Mouse (Mus musculus) spleen, adult 2 months (tissue): Measurements from ENCODE around the gene Ccser2.

Experiments
- CTCF ChIP-seq: fragments of 200-500 bp; IDR thresholded peaks from 2 replicates; pipeline ENCODE4 v1.5.1; 2011; ENCODE audit warnings: mild to moderate bottlenecking, inconsistent platforms; ENCODE audit not compliant: insufficient read depth, insufficient read length, insufficient replicate concordance; ENCODE audit errors: extremely low read depth
- POLR2A ChIP-seq: fragments of 200-500 bp; IDR thresholded peaks from 2 replicates; pipeline ENCODE4 v1.6.1; 2011; ENCODE audit warnings: low read depth, low read length, inconsistent platforms

DNA sequence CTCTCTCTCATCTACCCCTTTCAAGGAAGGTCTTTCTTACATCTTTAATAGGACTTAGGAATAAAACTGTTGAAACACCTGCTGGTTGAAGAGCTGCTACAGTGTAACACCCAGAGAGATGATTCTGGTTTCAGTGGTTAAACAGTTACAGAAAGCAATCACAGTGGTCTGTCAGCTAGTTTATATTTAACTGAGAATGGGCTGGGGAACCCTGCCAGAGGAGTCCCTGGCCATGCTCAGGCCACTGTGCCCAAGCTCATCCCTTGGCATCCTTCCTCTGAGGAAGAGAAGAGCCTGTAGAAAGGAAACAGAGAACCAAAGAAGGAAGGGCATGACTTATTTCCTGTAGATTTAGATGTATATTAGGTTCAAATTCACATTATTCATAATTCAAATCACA, 21.2 kb upstream of the Ccser2 start:
- TF ChIP-seq CTCF (no peak), POLR2A (no peak)
